Mouse (Mus musculus) liver, embryonic 12.5 days (tissue): ENCODE data around the gene Abcc3. TPM values are rescaled to one million over a fixed set of nuclear protein-coding genes. Genes with fewer than 3 reads are reported as not detected.
A peak's percentile ranks its signal among the peaks of the same experiment; 100 is the strongest.

Experiments used
- ATAC-seq: fragments of 200-750 bp; cut with Nextera tagmentation; 2 replicates; pipeline ENCODE4 v1.8.0; 2017; ENCODE audit warnings: moderate number of reproducible peaks, mild to moderate bottlenecking, moderate library complexity
- H3K27ac ChIP-seq: fragments of 300-500 bp; sonication (generic); 2 replicates; pipeline ENCODE4 v1.5.1; 2016; ENCODE audit warnings: mild to moderate bottlenecking
- H3K27me3 ChIP-seq: fragments of 300-500 bp; sonication (generic); replicated peaks from 2 replicates; pipeline ENCODE4 v1.6.1; 2016; ENCODE audit warnings: mild to moderate bottlenecking, moderate library complexity
- H3K36me3 ChIP-seq: fragments of 300-500 bp; sonication (generic); 2 replicates; pipeline ENCODE4 v1.6.1; 2016; ENCODE audit warnings: mild to moderate bottlenecking, moderate library complexity
- H3K4me1 ChIP-seq: fragments of 300-500 bp; sonication (generic); 2 replicates; pipeline ENCODE4 v1.6.1; 2016
- H3K4me2 ChIP-seq: fragments of 300-500 bp; sonication (generic); 2 replicates; pipeline ENCODE4 v1.6.1; 2016; ENCODE audit warnings: mild to moderate bottlenecking, moderate library complexity
- H3K4me3 ChIP-seq: fragments of 300-500 bp; sonication (generic); 2 replicates; pipeline ENCODE4 v1.5.1; 2016; ENCODE audit warnings: mild to moderate bottlenecking, moderate library complexity
- H3K9ac ChIP-seq: fragments of 300-500 bp; sonication (generic); 2 replicates; pipeline ENCODE4 v1.6.1; 2016; ENCODE audit warnings: mild to moderate bottlenecking, moderate library complexity
- H3K9me3 ChIP-seq: fragments of 300-500 bp; sonication (generic); replicated peaks from 2 replicates; pipeline ENCODE4 v1.6.1; 2016; ENCODE audit warnings: mild to moderate bottlenecking, moderate library complexity
- WGBS: fragments of 180-500 bp; shearing (Covaris S2); methylation state at CpG from one replicate; pipeline ENCODE4 v1.1.7; 2016; ENCODE audit not compliant: insufficient replicate concordance; 5-methylcytosine and 5-hydroxymethylcytosine counted together
- polyA plus RNA-seq: library from polyadenylated mRNA; unstranded; fragments of >200 nt; fragmentation: Nextera tagmentation; extraction: Ambion mirVana; gene quantifications from 2 replicates; pipeline ENCODE4 v1.2.1, GENCODE M21; 2016

The Abcc3 gene
- polyA plus RNA-seq, 1 experiment from 2014 or later: 4.0 TPM

GRCm38 (mm10) chr11:94346611-94347010 lies 46.2 kb downstream of the Abcc3 start:
- Histone ChIP-seq H3K9me3 (no peaks in the 10 kb centered on the region), H3K4me3 (no peak overlapping the region), H3K27me3 (peaks cover 31% of the 10 kb centered on the region), H3K9ac (no peak overlapping the region), H3K36me3 (no peaks in the 10 kb centered on the region), H3K27ac (no peak overlapping the region), H3K4me2 (no peak overlapping the region), H3K4me1 (peaks cover 61% of the 10 kb centered on the region)
- ATAC-seq: no peak
- WGBS: 39% methylated on average over 3 of the region's 3 CpGs

GRCm38 (mm10) chr11:94345926-94346325 lies 46.9 kb downstream of the Abcc3 start:
- ATAC-seq: no peak
- no peak overlapping the region for H3K27ac ChIP-seq

GRCm38 (mm10) chr11:94344470-94344869 lies 48.3 kb downstream of the Abcc3 start:
- H3K4me1 ChIP-seq: peaks cover 47% of the 10 kb centered on the region
- WGBS: 67% methylated on average over 1 of the region's 1 CpGs
- H3K4me3 ChIP-seq: no peak overlapping the region
- H3K4me2 ChIP-seq: no peak overlapping the region
- H3K9me3 ChIP-seq: no peaks in the 10 kb centered on the region
- H3K27me3 ChIP-seq: peaks cover 29% of the 10 kb centered on the region
- peaks cover 5% of the 10 kb centered on the region for H3K36me3 ChIP-seq
- no peak overlapping the region for H3K27ac ChIP-seq
- no peak for ATAC-seq
- H3K9ac ChIP-seq: no peak overlapping the region

More at GRCm38 (mm10) chr11:94345926-94346325, 46.9 kb downstream of the Abcc3 start:
- H3K27me3 ChIP-seq: peaks cover 29% of the 10 kb centered on the region
- 67% methylated on average over 10 of the region's 10 CpGs for WGBS
- H3K4me3 ChIP-seq: no peak overlapping the region
- peaks cover 54% of the 10 kb centered on the region for H3K4me1 ChIP-seq
- no peak overlapping the region for H3K4me2 ChIP-seq
- H3K9ac ChIP-seq: no peak overlapping the region
- H3K9me3 ChIP-seq: no peaks in the 10 kb centered on the region
- H3K36me3 ChIP-seq: no peaks in the 10 kb centered on the region

GRCm38 (mm10) chr11:94343955-94344358 lies 48.8 kb downstream of the Abcc3 start:
- ATAC-seq: 0 out of 2 replicates have a peak, but pooled peaks have one; percentile 22
- peaks cover 29% of the 10 kb centered on the region for H3K27me3 ChIP-seq
- peaks cover 10% of the 10 kb centered on the region for H3K36me3 ChIP-seq
- no peak overlapping the region for H3K4me3 ChIP-seq
- WGBS: 56% methylated on average over 5 of the region's 5 CpGs
- no peak overlapping the region for H3K4me2 ChIP-seq
- peaks cover 41% of the 10 kb centered on the region for H3K4me1 ChIP-seq
- no peaks in the 10 kb centered on the region for H3K9me3 ChIP-seq
- H3K9ac ChIP-seq: no peak overlapping the region
- no peak overlapping the region for H3K27ac ChIP-seq

- Histone ChIP-seq H3K4me2 (0 out of 2 replicates have a peak overlapping the region, but pooled peaks have one; percentile 3), H3K9ac (no peak overlapping the region), H3K27ac (peak overlapping the region; percentile 43; the same call in 1 of the 2 replicates), H3K27me3 (peaks cover 29% of the 10 kb centered on the region), H3K36me3 (peaks cover 21% of the 10 kb centered on the region), H3K4me3 (no peak overlapping the region), H3K4me1 (peaks cover 46% of the 10 kb centered on the region), H3K9me3 (no peaks in the 10 kb centered on the region)
- ATAC-seq: no peak; the same call in 1 of the 2 replicates
- 63% methylated on average over 13 of the region's 13 CpGs for WGBS
Measured at GRCm38 (mm10) chr11:94342114-94342905, 50.5 kb downstream of the Abcc3 start.

- H3K9me3 ChIP-seq: no peaks in the 10 kb centered on the region
- H3K4me3 ChIP-seq: no peak overlapping the region
- H3K4me1 ChIP-seq: peaks cover 40% of the 10 kb centered on the region
- no peak overlapping the region for H3K4me2 ChIP-seq
- WGBS: 76% methylated on average over 10 of the region's 10 CpGs
- no peak overlapping the region for H3K9ac ChIP-seq
- H3K27ac ChIP-seq: no peak overlapping the region
- peaks cover 25% of the 10 kb centered on the region for H3K36me3 ChIP-seq
- H3K27me3 ChIP-seq: peaks cover 19% of the 10 kb centered on the region
- no peak for ATAC-seq
Measured at GRCm38 (mm10) chr11:94340948-94341933, 51.6 kb downstream of the Abcc3 start.

- no peak overlapping the region for H3K9ac ChIP-seq
- H3K36me3 ChIP-seq: peaks cover 37% of the 10 kb centered on the region
- H3K4me1 ChIP-seq: peaks cover 53% of the 10 kb centered on the region
- no peak overlapping the region for H3K4me3 ChIP-seq
- peaks cover 7% of the 10 kb centered on the region for H3K27me3 ChIP-seq
- peak; percentile 58 for ATAC-seq
- no peak overlapping the region for H3K27ac ChIP-seq
- 58% methylated on average over 18 of the region's 18 CpGs for WGBS
- H3K9me3 ChIP-seq: no peaks in the 10 kb centered on the region
- H3K4me2 ChIP-seq: no peak overlapping the region
Measured at GRCm38 (mm10) chr11:94339732-94340585, 52.8 kb downstream of the Abcc3 start.

- no peak overlapping the region for H3K4me2 ChIP-seq
- H3K9ac ChIP-seq: no peak overlapping the region
- H3K36me3 ChIP-seq: peaks cover 43% of the 10 kb centered on the region
- 63% methylated on average over 2 of the region's 2 CpGs for WGBS
- no peak overlapping the region for H3K4me3 ChIP-seq
- H3K4me1 ChIP-seq: peaks cover 59% of the 10 kb centered on the region
- H3K9me3 ChIP-seq: no peaks in the 10 kb centered on the region
- no peak for ATAC-seq
- H3K27me3 ChIP-seq: no peaks in the 10 kb centered on the region
- H3K27ac ChIP-seq: peak overlapping the region; percentile 37; the same call in 1 of the 2 replicates
Measured at GRCm38 (mm10) chr11:94338347-94338746, 54.5 kb downstream of the Abcc3 start.

- Histone ChIP-seq H3K27ac (no peak overlapping the region), H3K27me3 (no peaks in the 10 kb centered on the region), H3K4me3 (no peak overlapping the region), H3K4me2 (no peak overlapping the region), H3K9ac (no peak overlapping the region), H3K36me3 (peaks cover 43% of the 10 kb centered on the region), H3K4me1 (peaks cover 59% of the 10 kb centered on the region), H3K9me3 (no peaks in the 10 kb centered on the region)
- no peak for ATAC-seq
Measured at GRCm38 (mm10) chr11:94336551-94336950, 56.2 kb downstream of the Abcc3 start.

- H3K27me3 ChIP-seq: no peaks in the 10 kb centered on the region
- H3K4me2 ChIP-seq: peak overlapping the region; percentile 60
- H3K9ac ChIP-seq: peak overlapping the region; percentile 32
- peak; percentile 99 for ATAC-seq
- peaks cover 65% of the 10 kb centered on the region for H3K4me1 ChIP-seq
- peak overlapping the region; percentile 17; the same call in 1 of the 2 replicates for H3K4me3 ChIP-seq
- H3K36me3 ChIP-seq: peaks cover 38% of the 10 kb centered on the region
- no peaks in the 10 kb centered on the region for H3K9me3 ChIP-seq
- peak overlapping the region; percentile 86 for H3K27ac ChIP-seq
- 66% methylated on average over 8 of the region's 8 CpGs for WGBS
Measured at GRCm38 (mm10) chr11:94334386-94334968, 58.3 kb downstream of the Abcc3 start.

- Histone ChIP-seq H3K4me2 (no peak overlapping the region), H3K9me3 (no peaks in the 10 kb centered on the region), H3K36me3 (peaks cover 21% of the 10 kb centered on the region), H3K27me3 (no peaks in the 10 kb centered on the region), H3K4me1 (peaks cover 70% of the 10 kb centered on the region), H3K9ac (no peak overlapping the region), H3K4me3 (no peak overlapping the region), H3K27ac (peak overlapping the region; percentile 15; the same call in 1 of the 2 replicates)
- WGBS: 87% methylated on average over 6 of the region's 6 CpGs
- ATAC-seq: no peak
Measured at GRCm38 (mm10) chr11:94332726-94333125, 60.1 kb downstream of the Abcc3 start.
